ENCODE assay signal across 14 mouse cellular contexts in genomic region chr2:20443671-20444440, GRCm38 (mm10).
DNase-seq lines count a peak whose midpoint lies in the region; ATAC-seq and TF ChIP-seq lines count a peak whose summit lies in the region.
"Had no signal": no experiment of that assay in that cellular context is flagged by ENCODE, and none has a peak within 500 bp of the region (broad histone marks: within the 10 kb centered on the region; RNA-seq: fewer than 3 reads in every experiment).

No protein-coding gene starts in this region.

- H3K9me3 ChIP-seq in intestine, embryonic 15.5 days = no peaks in the 10 kb centered on the region
- H3K9me3 ChIP-seq in liver, embryonic 11.5 days (ENCODE audit: control insufficient read depth, low read length) = no peaks in the 10 kb centered on the region
- H3K9me3 ChIP-seq in forebrain, postnatal 0 days (ENCODE audit: low read length) = no peaks in the 10 kb centered on the region
- H3K9me3 ChIP-seq: hindbrain, embryonic 15.5 days; limb, embryonic 12.5 days had no signal

- TF ChIP-seq EP300 in heart, adult 2 months (IDR thresholded peaks at IDR 0.05; ENCODE audit: insufficient read depth, low read depth, low read length) = no peak

- no peak overlapping the region for H3K9ac ChIP-seq in heart, adult 2 months (ENCODE audit: low read depth, low read length)
- H3K9ac ChIP-seq in intestine, embryonic 15.5 days = no peak overlapping the region
- H3K9ac ChIP-seq in liver, embryonic 11.5 days (ENCODE audit: low read depth, low read length) = no peak overlapping the region
- no peak overlapping the region for H3K9ac ChIP-seq in forebrain, postnatal 0 days
- H3K9ac ChIP-seq: hindbrain, embryonic 15.5 days; limb, embryonic 12.5 days had no signal

- no peak for TF ChIP-seq POLR2A in heart, adult 2 months (IDR thresholded peaks at IDR 0.05; ENCODE audit: insufficient read depth, low read depth, low read length)

- peaks cover 12% of the 10 kb centered on the region for H3K4me1 ChIP-seq in heart, adult 2 months (ENCODE audit: control insufficient read depth, insufficient read depth, low read length)
- H3K4me1 ChIP-seq in intestine, embryonic 15.5 days (replicated peaks) = no peaks in the 10 kb centered on the region
- no peaks in the 10 kb centered on the region for H3K4me1 ChIP-seq in liver, embryonic 11.5 days (replicated peaks; ENCODE audit: control insufficient read depth, insufficient read depth, low read length)
- H3K4me1 ChIP-seq in forebrain, postnatal 0 days (ENCODE audit: insufficient read depth) = no peaks in the 10 kb centered on the region
- H3K4me1 ChIP-seq: hindbrain, embryonic 15.5 days had no signal

- TF ChIP-seq CTCF in heart, adult 2 months (IDR thresholded peaks at IDR 0.05) = no peak
- TF ChIP-seq CTCF in forebrain, postnatal 0 days (IDR thresholded peaks at IDR 0.05; ENCODE audit: low read depth) = no peak

- H3K4me3 ChIP-seq in heart, adult 2 months = no peak overlapping the region
- no peak overlapping the region for H3K4me3 ChIP-seq in intestine, embryonic 15.5 days (replicated peaks)
- H3K4me3 ChIP-seq in liver, embryonic 11.5 days (ENCODE audit: low read depth, low read length) = no peak overlapping the region
- H3K4me3 ChIP-seq in forebrain, postnatal 0 days (ENCODE audit: low read depth, low read length) = no peak overlapping the region
- H3K4me3 ChIP-seq: hindbrain, embryonic 15.5 days; limb, embryonic 12.5 days had no signal

- no peak overlapping the region for H3K4me2 ChIP-seq in intestine, embryonic 15.5 days (replicated peaks)
- no peak overlapping the region for H3K4me2 ChIP-seq in liver, embryonic 11.5 days
- no peak overlapping the region for H3K4me2 ChIP-seq in forebrain, postnatal 0 days (ENCODE audit: low read depth)
- H3K4me2 ChIP-seq: hindbrain, embryonic 15.5 days; limb, embryonic 12.5 days had no signal

- H3K36me3 ChIP-seq in heart, adult 2 months (ENCODE audit: control insufficient read depth, insufficient read depth, low read length) = peaks cover 3% of the 10 kb centered on the region; the same call in 1 of the 2 replicates
- no peaks in the 10 kb centered on the region for H3K36me3 ChIP-seq in intestine, embryonic 15.5 days
- H3K36me3 ChIP-seq in liver, embryonic 11.5 days (ENCODE audit: control insufficient read depth, insufficient read depth, low read length) = no peaks in the 10 kb centered on the region
- H3K36me3 ChIP-seq in forebrain, postnatal 0 days (ENCODE audit: insufficient read depth) = no peaks in the 10 kb centered on the region
- H3K36me3 ChIP-seq: hindbrain, embryonic 15.5 days; limb, embryonic 12.5 days had no signal

- peak; percentile 6 to 20 for DNase-seq in heart, adult 2 months
- no peak for DNase-seq in heart, postnatal 25 days (ENCODE audit: low spot score)
- peak; percentile 37 for DNase-seq in embryo, embryonic 10.5 days (ENCODE audit: low spot score)
- DNase-seq in liver, embryonic 11.5 days (ENCODE audit: low spot score) = no peak
- DNase-seq in cerebellum, postnatal 36 days = no peak
- no peak for DNase-seq in left cerebral cortex, adult 11 months (ENCODE audit: low spot score)
- DNase-seq in forebrain, postnatal 0 days = no peak
- DNase-seq: cerebellum, postnatal 14 days; right cerebral cortex, postnatal 25 days had no signal

- peak; percentile 39; the same call in 1 of the 2 replicates for ATAC-seq in intestine, embryonic 15.5 days
- ATAC-seq in liver, embryonic 11.5 days (replicated peaks; ENCODE audit: low FRiP score) = no peak; the same call in 1 of the 2 replicates
- ATAC-seq in forebrain, postnatal 0 days = no peak
- ATAC-seq: CD4-positive, CD25-positive, alpha-beta regulatory T cell, adult 4 months; forebrain, embryonic 16.5 days had no signal

- peak overlapping the region; percentile 78 for H3K27ac ChIP-seq in heart, adult 2 months
- H3K27ac ChIP-seq in intestine, embryonic 15.5 days = no peak overlapping the region
- H3K27ac ChIP-seq in liver, embryonic 11.5 days (ENCODE audit: low read depth, low read length) = peak overlapping the region; percentile 10
- no peak overlapping the region for H3K27ac ChIP-seq in forebrain, postnatal 0 days (ENCODE audit: low read depth, low read length)
- H3K27ac ChIP-seq: hindbrain, embryonic 15.5 days; limb, embryonic 12.5 days had no signal

- intact Hi-C loops in heart, adult 2 months (cut with DNase I) = no loop called here
- intact Hi-C loops in heart, postnatal 25 days (cut with DNase I) = no loop called here

- H3K79me2 ChIP-seq in heart, adult 2 months (replicated peaks; ENCODE audit: control insufficient read depth, insufficient read depth, low read length) = no peaks in the 10 kb centered on the region

- WGBS in heart, adult 2 months = 41% methylated on average over 10 of the region's 10 CpGs
- 32% methylated on average over 10 of the region's 10 CpGs for whole genome bisulfite sequencing in intestine, embryonic 15.5 days
- 47% methylated on average over 10 of the region's 10 CpGs for WGBS in liver, embryonic 11.5 days
- 72% methylated on average over 10 of the region's 10 CpGs for WGBS in forebrain, postnatal 0 days

- no peaks in the 10 kb centered on the region for H3K27me3 ChIP-seq in heart, adult 2 months (ENCODE audit: control insufficient read depth, insufficient read depth, low read length)
- no peaks in the 10 kb centered on the region for H3K27me3 ChIP-seq in intestine, embryonic 15.5 days (replicated peaks)
- no peaks in the 10 kb centered on the region for H3K27me3 ChIP-seq in liver, embryonic 11.5 days (replicated peaks; ENCODE audit: control insufficient read depth, insufficient read depth, low read length)
- no peaks in the 10 kb centered on the region for H3K27me3 ChIP-seq in forebrain, postnatal 0 days (ENCODE audit: insufficient read depth, low read length)
- H3K27me3 ChIP-seq: hindbrain, embryonic 15.5 days; limb, embryonic 12.5 days had no signal

Comparison
In these comparisons a context has a peak if more than half of its experiments do, and no peak if none do; other contexts are left out.
1. DNase-seq: peak in heart, adult 2 months (2 of 2) and embryo, embryonic 10.5 days (single experiment); none in heart, postnatal 25 days (single experiment), liver, embryonic 11.5 days (single experiment), cerebellum, postnatal 36 days (0 of 2), left cerebral cortex, adult 11 months (single experiment) and forebrain, postnatal 0 days (single experiment).
2. H3K27ac ChIP-seq: peak in heart, adult 2 months (single experiment) and liver, embryonic 11.5 days (single experiment); none in intestine, embryonic 15.5 days (single experiment) and forebrain, postnatal 0 days (single experiment).